Mouse (Mus musculus): ENCODE results near the gene T2.

The T2 gene

GRCm38 (mm10) chr17:8416865-8417264, 61.1 kb downstream of the T2 start:
- DNase-seq (ENCODE audit: low spot score in 2 of 2): no peak

- DNase-seq (ENCODE audit: low spot score in 2 of 2): no peak
Measured at GRCm38 (mm10) chr17:8420739-8421138, 64.9 kb downstream of the T2 start.

DNA sequence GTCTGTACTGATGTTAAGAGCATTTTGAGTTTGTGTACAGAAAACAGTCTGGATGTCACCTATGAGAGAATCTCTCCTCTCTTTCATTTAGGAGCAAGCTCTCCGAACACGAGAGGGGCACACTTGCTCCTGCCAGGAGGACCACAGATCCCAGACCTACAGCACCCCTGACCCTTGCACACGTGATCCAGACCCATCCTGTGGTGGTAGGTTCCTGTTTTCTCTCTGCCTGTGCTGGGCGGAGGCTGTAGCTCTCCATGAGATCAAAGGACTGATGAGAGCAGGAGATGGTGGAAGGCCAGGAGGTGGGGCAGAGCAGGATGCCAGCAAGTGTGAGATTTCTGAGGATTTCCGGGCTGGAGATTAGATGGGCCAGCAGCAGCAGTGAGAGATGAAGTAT, 65.7 kb downstream of the T2 start:
- no peak for DNase-seq (ENCODE audit: low spot score in 2 of 2)

GRCm38 (mm10) chr17:8423283-8423682, 67.5 kb downstream of the T2 start:
- no peak for DNase-seq (ENCODE audit: low spot score in 2 of 2)

- no peak for DNase-seq (ENCODE audit: low spot score in 2 of 2)
Measured at GRCm38 (mm10) chr17:8429436-8429835, 73.6 kb downstream of the T2 start.

DNA sequence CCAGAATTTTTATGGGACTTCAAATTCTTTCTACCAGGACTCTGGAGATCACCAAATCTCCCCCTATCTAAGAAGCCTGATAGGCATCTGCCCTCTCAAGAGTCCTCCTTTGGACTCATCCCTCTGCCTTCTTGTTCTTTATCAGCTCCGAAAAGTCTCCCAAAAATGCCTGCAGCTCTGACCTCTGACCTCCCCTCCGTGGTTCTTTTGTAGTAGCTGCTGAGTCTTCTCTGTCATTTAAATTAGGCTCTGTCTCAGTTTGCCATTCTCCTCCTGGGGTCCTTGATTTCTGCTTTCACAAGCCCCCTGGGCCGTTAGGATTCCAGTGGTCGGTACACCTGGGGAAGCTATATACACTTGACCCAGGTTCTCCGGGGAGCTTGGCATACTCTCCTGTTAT, 74.1 kb downstream of the T2 start:
- no peak for DNase-seq (ENCODE audit: low spot score in 2 of 2)

GRCm38 (mm10) chr17:8432179-8432800, 76.5 kb downstream of the T2 start:
- no peak for DNase-seq (ENCODE audit: low spot score in 2 of 2)

- DNase-seq (ENCODE audit: low spot score in 2 of 2): no peak
Measured at GRCm38 (mm10) chr17:8433121-8433977, 77.6 kb downstream of the T2 start.

GRCm38 (mm10) chr17:8433978-8434960, 78.5 kb downstream of the T2 start, which contains the start of gene T:
T (plus strand) TSS chr17:8434423.
- DNase-seq (ENCODE audit: low spot score in 2 of 2): no peak

- no peak for DNase-seq (ENCODE audit: low spot score in 2 of 2)
Measured at GRCm38 (mm10) chr17:8436184-8436583, 80.4 kb downstream of the T2 start.

DNA sequence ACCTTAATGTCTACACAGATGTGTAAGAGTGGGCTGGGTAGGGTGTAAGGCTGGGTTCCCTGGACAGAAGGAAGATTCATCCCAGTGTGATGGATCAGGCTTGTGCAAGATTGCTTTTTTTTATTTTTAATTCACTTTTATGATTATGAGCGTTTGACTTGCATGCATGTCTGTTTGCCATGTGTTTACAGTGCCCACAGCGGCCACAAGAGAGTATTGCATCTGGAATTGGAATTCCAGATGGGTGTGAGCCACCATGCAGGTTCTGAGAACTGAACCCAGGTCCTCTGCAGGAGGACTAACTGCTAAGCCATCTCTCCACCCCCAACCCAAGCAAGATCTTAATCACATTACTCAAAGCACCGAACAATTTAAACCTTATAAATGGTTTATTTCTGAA, 88.3 kb downstream of the T2 start:
- DNase-seq (ENCODE audit: low spot score in 2 of 2): no peak

GRCm38 (mm10) chr17:8447676-8448192, 91.9 kb downstream of the T2 start:
- no peak for DNase-seq (ENCODE audit: low spot score in 2 of 2)

GRCm38 (mm10) chr17:8448324-8448723, 92.5 kb downstream of the T2 start:
- no peak for DNase-seq (ENCODE audit: low spot score in 2 of 2)

GRCm38 (mm10) chr17:8455196-8455595, 99.4 kb downstream of the T2 start:
- no peak for DNase-seq (ENCODE audit: low spot score in 2 of 2)

GRCm38 (mm10) chr17:8455601-8456000, 99.8 kb downstream of the T2 start:
- no peak for DNase-seq (ENCODE audit: low spot score in 2 of 2)

DNA sequence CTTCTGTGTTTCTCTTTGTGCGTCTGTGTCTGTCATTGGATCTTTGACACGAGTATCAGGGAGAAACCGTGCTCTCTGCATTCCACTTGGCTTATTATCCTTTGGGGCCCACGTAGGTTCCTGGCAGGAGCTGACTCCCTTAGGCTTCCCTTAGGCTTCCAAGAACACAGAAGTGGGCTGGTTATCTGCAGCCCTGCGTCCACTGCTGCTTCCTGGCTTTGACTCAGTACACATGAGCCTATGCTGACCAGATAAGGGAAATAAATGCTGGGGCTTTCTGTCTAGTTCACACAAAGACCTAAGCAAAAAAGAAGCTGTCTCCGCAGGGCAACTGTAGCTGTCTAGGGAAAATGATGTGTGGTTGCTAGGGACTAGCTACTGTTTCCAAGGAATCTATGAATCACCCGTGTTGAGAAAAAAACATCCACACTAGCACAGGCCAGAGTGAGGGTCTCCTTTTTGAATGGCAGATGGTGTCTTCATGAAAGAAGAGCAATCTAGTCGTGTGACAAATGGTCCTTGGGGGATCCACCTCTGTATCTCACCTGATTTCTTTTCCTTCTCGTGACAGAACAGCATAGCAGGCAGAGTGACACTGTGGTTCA, 101.2 kb downstream of the T2 start:
- no peak for DNase-seq (ENCODE audit: low spot score in 2 of 2)

DNA sequence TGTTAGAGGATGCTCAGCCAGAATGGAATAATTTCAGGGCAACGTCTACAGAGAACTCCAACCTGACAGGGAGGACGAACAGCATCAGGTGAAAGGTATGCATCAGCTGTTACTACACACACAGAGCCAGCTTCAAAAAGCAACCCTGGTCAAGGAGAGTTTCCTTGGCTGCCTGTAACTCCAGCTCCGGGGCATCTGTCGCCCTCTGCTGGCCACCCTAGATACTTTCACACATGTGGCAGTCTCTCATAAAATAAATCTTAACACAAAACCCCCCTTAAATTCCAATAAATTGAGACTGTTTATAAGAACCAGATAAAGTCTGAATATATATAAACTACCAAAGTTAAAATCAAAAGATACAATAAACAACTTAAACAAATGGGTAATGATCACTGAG, 105.8 kb downstream of the T2 start:
- peak in 1 of 2 experiments; percentile 43 for DNase-seq (ENCODE audit: low spot score in 2 of 2)

DNA sequence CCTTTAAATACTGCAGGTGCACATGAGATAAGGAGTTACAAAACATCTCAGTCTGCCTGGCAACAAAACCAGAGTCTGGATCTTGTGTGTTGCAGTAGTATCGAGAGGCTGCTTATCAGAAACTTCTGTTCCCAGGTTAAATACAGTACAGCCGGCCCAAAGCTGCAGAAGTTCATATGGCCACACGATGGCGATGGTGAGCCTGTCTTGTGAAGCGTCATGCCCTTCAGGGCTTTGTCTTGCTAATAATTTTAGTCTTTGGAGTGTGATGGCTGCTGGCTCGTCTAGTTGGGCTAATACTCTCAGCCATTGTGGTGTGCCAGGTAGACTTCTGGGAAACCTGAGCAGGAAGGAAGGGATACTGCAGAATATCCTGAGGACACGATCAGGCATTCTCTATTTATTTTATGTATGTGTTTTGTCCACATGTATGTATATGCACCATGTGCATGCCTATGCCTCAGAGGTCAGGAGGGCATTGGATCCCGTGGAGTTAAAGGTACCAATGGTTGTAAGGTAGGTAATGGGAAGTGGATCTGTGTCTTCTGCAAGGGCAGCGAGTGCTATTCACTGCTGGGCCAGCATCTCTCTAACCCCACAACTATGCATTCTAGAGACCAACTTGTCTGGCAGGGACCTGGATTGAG, 107.8 kb downstream of the T2 start:
- DNase-seq (ENCODE audit: low spot score in 2 of 2): peak in 1 of 2 experiments; percentile 67

- no peak for DNase-seq (ENCODE audit: low spot score in 2 of 2)
Measured at GRCm38 (mm10) chr17:8467771-8468170, 112.0 kb downstream of the T2 start.

DNA sequence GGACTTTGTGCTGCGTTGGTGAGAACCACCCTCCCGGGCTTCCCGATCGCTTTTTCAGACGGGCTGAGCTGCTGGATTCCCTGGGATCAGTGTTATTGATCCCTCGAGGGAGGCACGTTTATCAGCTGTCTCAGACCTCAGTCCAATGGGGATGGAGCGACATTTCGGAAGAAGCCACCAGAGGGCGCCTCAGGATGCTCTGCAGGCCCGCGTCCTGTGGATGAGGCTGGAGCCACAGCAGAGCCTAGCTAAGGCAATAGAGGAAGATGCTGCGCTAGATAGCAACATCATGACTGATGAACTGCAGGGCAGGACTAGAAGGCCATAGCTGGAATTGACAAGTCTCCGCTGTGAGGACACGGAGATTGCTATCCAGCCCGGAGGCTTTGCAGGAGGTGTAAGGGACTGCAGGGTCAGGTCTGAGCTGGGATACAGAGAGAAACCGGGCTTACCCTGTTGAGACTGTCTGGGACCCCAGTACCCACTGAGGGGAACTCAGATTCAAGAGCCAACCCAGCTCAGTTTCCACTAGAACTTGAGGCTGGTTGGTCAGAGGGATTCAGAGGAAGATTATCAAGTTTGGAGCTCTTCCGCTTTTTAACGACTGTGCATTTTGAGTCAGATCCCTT, 113.0 kb downstream of the T2 start:
- DNase-seq (ENCODE audit: low spot score in 2 of 2): peak; percentile 32 to 93
